Mouse (Mus musculus) hindbrain, embryonic 10.5 days (tissue): ENCODE measurements at regions not wholly inside any gene's neighbourhood (a gene's known extent, or its start where the extent isn't known, plus 50 kb on each side); places are given as distances from the start of the nearest gene placed in this dataset.

Experiments used
- DNase-seq: peaks from one replicate; pipeline ENCODE4 v3.0.0-alpha.2; 2017; ENCODE audit warnings: low spot score
- H3K27ac ChIP-seq: fragments of 300-500 bp; sonication (generic); 2 replicates; pipeline ENCODE4 v1.5.1; 2016; ENCODE audit warnings: mild to moderate bottlenecking, moderate library complexity
- H3K27me3 ChIP-seq: fragments of 300-500 bp; sonication (generic); 2 replicates; pipeline ENCODE4 v1.6.1; 2016; ENCODE audit warnings: mild to moderate bottlenecking; ENCODE audit not compliant: poor library complexity, insufficient read depth, severe bottlenecking
- H3K36me3 ChIP-seq: fragments of 300-500 bp; sonication (generic); 2 replicates; pipeline ENCODE4 v1.6.1; 2016; ENCODE audit warnings: mild to moderate bottlenecking, moderate library complexity
- H3K4me1 ChIP-seq: fragments of 300-500 bp; sonication (generic); replicated peaks from 2 replicates; pipeline ENCODE4 v1.6.1; 2016; ENCODE audit warnings: mild to moderate bottlenecking
- H3K4me3 ChIP-seq: fragments of 300-500 bp; sonication (generic); 2 replicates; pipeline ENCODE4 v1.5.1; 2016; ENCODE audit warnings: mild to moderate bottlenecking, moderate library complexity
- H3K9me3 ChIP-seq: fragments of 300-500 bp; sonication (generic); 2 replicates; pipeline ENCODE4 v1.6.1; 2016; ENCODE audit warnings: mild to moderate bottlenecking, moderate library complexity
- WGBS: fragments of 180-500 bp; shearing (Covaris S2); methylation state at CpG from one replicate; pipeline ENCODE4 v1.1.7; 2016; 5-methylcytosine and 5-hydroxymethylcytosine counted together

DNA sequence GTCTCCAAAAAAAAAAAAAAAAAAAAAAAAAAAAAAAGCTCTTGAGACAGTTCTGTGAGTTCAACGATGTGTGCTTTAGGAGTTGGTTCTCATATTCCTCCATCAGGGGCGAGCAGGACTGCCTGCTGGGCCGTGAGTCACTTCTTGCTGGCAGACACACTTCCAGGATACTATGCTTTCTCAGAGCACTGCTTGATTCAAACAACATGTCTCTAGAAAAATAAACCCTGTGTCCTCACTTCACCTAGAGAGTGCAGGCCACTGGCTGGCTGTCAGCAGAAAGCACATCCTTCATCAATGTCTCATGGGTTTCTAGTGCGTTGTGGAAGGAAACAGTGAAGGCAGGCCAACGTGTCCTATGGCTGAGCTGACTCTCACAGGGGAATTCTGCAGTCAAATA lies 416.8 kb downstream of the Tns3 start:
- H3K36me3 ChIP-seq = no peaks in the 10 kb centered on the region
- H3K9me3 ChIP-seq = no peaks in the 10 kb centered on the region
- no peaks in the 10 kb centered on the region for H3K4me1 ChIP-seq
- H3K27me3 ChIP-seq = no peaks in the 10 kb centered on the region
- H3K27ac ChIP-seq = no peak overlapping the region
- H3K4me3 ChIP-seq = no peak overlapping the region
- WGBS = 58% methylated on average over 5 of the region's 5 CpGs
- no peak for DNase-seq

DNA sequence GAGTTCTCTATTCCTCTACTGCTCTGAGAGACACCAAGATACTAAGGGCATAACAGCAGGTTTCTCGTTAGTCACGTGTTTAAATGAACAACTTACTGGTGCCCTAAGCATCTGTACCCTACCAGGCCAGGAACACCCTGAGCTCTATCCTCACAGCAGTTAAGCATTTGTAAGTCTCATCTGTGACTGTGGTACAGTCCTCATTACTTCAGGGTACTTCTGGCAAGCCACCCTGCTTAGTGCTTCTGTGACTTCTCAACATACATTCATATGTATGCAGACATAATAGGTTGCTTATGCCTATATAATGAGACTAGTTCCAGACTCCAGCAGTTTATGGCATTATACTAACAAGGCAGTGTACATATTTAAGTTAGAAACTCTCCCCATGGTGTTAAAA lies 417.3 kb downstream of the Tns3 start:
- DNase-seq = no peak
- WGBS = 90% methylated on average over 2 of the region's 2 CpGs
- H3K27me3 ChIP-seq = no peaks in the 10 kb centered on the region

DNA sequence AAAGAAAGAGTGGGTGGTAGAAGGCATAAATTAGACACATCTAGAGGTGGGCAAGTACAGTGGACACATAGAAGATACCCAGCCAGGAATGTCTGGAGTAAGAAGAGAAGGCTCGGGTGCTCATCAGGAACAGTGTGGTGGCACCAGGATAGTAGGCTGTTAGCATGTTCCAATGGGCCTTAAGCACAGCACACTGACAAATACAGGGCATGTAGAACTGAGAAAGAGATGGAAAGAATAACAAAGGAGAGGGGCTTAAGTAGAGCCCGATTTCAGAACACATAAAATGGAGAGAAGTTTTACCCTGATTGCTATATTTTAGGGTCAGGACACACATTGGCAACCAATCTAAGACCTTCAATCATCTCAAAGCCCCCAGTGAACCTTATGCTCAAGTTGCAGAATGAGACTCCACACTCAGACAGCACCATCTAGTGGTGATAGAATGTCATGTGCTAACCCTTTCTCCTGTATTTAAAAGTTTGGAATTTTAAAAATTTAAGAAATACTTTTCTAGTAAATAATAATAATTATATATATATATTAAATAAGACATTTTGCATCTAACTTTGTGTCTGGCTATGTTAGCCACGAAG lies 418.8 kb downstream of the Tns3 start:
- Histone ChIP-seq H3K27me3 (no peaks in the 10 kb centered on the region), H3K36me3 (no peaks in the 10 kb centered on the region), H3K4me3 (no peak overlapping the region), H3K27ac (no peak overlapping the region), H3K4me1 (no peaks in the 10 kb centered on the region), H3K9me3 (no peaks in the 10 kb centered on the region)
- no peak for DNase-seq
- WGBS = 44% methylated on average over 3 of the region's 3 CpGs

More for the DNA sequence above, 417.3 kb downstream of the Tns3 start:
- no peaks in the 10 kb centered on the region for H3K4me1 ChIP-seq
- H3K36me3 ChIP-seq = no peaks in the 10 kb centered on the region
- H3K4me3 ChIP-seq = no peak overlapping the region
- H3K27ac ChIP-seq = no peak overlapping the region
- H3K9me3 ChIP-seq = no peaks in the 10 kb centered on the region

DNA sequence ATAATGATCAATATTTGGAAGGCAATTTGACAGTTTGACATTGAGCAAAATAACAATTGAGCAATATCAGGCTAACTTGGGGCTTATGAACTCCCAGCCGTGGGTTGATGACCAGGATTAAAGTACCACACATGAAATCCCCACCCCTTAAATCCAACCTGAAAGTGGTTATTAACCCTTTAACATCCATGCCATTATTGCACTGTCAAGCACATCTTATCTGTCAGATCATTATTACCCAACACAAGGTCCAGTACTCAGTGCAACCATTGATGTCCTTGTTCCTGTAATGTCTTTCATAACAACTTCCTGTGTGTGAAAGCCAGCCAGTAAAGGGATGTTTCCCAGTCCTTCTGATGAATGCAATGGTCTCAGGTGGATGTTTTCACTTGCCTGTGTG lies 425.8 kb downstream of the Tns3 start:
- Histone ChIP-seq H3K36me3 (no peaks in the 10 kb centered on the region), H3K27ac (no peak overlapping the region), H3K4me1 (0 out of 2 replicates have a peak, but pooled peaks cover 3% of the 10 kb centered on the region), H3K27me3 (no peaks in the 10 kb centered on the region), H3K4me3 (no peak overlapping the region), H3K9me3 (0 out of 2 replicates have a peak, but pooled peaks cover 5% of the 10 kb centered on the region)
- 68% methylated on average over 1 of the region's 1 CpGs for WGBS
- no peak for DNase-seq

- 60% methylated on average over 4 of the region's 4 CpGs for WGBS
- Histone ChIP-seq H3K9me3 (0 out of 2 replicates have a peak, but pooled peaks cover 5% of the 10 kb centered on the region), H3K27ac (no peak overlapping the region), H3K36me3 (no peaks in the 10 kb centered on the region), H3K4me1 (0 out of 2 replicates have a peak, but pooled peaks cover 3% of the 10 kb centered on the region), H3K4me3 (no peak overlapping the region), H3K27me3 (no peaks in the 10 kb centered on the region)
- peak; percentile 15 for DNase-seq
Measured at GRCm38 (mm10) chr11:8237556-8237955, 426.8 kb downstream of the Tns3 start.

GRCm38 (mm10) chr11:8236056-8236455 lies 428.3 kb downstream of the Tns3 start:
- 0 out of 2 replicates have a peak, but pooled peaks cover 5% of the 10 kb centered on the region for H3K9me3 ChIP-seq
- 88% methylated on average over 2 of the region's 2 CpGs for WGBS
- 0 out of 2 replicates have a peak, but pooled peaks cover 3% of the 10 kb centered on the region for H3K4me1 ChIP-seq
- H3K4me3 ChIP-seq = no peak overlapping the region
- no peaks in the 10 kb centered on the region for H3K36me3 ChIP-seq
- no peaks in the 10 kb centered on the region for H3K27me3 ChIP-seq
- H3K27ac ChIP-seq = no peak overlapping the region
- no peak for DNase-seq

DNA sequence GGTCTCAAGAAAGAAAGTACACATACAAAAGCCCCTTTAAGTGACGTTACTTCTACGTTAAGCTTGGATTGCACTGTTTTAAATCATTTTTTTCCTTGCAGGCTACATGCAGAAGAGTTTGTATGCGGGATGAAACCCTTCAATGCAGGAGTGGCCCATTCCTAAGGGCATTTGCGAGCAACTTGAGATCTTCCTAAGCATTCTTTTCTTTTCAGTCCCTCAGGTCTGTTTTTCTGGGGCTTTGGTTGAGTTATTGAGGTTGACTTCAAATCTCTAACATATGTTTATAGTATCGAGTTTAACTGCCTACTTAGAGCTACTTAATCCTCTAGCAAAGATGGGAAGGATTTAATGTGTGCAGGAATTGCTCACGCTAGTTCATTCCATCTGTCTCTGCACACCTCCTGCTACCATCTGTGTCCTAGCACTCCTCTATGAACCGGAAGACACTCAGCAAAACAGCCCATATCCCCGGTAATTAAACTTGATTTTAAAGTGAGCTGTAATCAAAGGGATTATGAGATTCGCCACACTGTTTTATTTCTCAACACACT lies 431.6 kb downstream of the Tns3 start:
- H3K4me3 ChIP-seq = no peak overlapping the region
- no peak for DNase-seq
- H3K27ac ChIP-seq = no peak overlapping the region
- WGBS = 77% methylated on average over 9 of the region's 9 CpGs
- H3K9me3 ChIP-seq = no peaks in the 10 kb centered on the region
- no peaks in the 10 kb centered on the region for H3K36me3 ChIP-seq
- H3K27me3 ChIP-seq = no peaks in the 10 kb centered on the region
- H3K4me1 ChIP-seq = 0 out of 2 replicates have a peak, but pooled peaks cover 8% of the 10 kb centered on the region

DNA sequence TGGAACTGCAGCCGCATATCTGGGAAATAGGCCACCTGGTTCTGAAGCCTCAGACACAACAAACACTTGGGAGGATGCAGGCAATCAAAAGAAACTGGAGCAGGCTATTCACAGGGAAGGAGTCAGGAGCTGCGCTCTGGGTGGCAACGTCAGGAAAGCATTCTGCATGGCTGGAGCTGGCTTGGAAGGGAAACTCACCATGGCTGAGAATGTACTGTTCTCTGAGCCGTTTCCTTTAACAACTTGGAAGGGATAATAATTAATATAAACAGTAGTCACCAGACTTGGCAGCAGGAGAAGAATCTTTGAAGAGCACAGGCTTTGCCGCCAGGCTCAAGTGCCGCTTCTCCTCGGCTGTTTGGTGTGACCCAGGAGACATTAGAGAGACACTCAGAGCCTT lies 434.5 kb downstream of the Tns3 start:
- H3K4me1 ChIP-seq = 0 out of 2 replicates have a peak, but pooled peaks cover 5% of the 10 kb centered on the region
- no peak for DNase-seq
- H3K36me3 ChIP-seq = no peaks in the 10 kb centered on the region
- no peaks in the 10 kb centered on the region for H3K27me3 ChIP-seq
- no peaks in the 10 kb centered on the region for H3K9me3 ChIP-seq
- no peak overlapping the region for H3K27ac ChIP-seq
- H3K4me3 ChIP-seq = no peak overlapping the region
- WGBS = 75% methylated on average over 7 of the region's 7 CpGs

DNA sequence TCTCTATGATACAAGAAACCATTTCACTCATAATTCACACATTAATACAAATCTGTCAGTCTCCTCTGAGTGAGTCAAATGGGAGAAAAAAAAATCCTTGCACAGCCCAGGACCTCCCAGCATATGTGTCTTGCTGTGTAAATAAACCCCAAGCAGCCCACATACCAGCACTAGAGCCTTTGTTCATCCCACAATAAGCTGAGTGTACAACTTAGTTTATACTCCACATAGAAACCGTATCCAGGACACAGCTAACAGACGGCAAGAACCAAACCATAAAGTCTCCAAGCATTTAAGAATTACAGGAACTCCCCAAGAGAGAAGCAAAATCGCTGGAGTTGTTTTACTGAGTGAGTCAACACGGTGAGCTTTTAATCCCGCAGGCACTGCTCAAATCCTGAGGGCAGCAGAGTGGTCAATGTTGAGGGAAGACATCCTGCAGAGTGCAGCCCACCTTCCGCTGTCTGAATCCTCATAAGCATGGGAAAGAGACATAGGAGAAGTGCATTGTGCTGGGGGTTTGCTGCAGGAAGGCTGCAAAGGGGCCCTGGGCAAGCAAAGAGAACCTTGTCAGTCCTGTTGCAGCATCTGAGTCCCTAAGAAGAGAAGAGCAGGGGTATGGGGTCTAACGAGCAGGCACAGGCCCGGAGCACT lies 436.4 kb downstream of the Tns3 start:
- Histone ChIP-seq H3K4me1 (0 out of 2 replicates have a peak, but pooled peaks cover 5% of the 10 kb centered on the region), H3K4me3 (no peak overlapping the region), H3K27ac (peak overlapping the region; percentile 23; the same call in 1 of the 2 replicates), H3K36me3 (no peaks in the 10 kb centered on the region), H3K27me3 (no peaks in the 10 kb centered on the region), H3K9me3 (no peaks in the 10 kb centered on the region)
- 53% methylated on average over 8 of the region's 8 CpGs for WGBS
- DNase-seq = no peak

DNA sequence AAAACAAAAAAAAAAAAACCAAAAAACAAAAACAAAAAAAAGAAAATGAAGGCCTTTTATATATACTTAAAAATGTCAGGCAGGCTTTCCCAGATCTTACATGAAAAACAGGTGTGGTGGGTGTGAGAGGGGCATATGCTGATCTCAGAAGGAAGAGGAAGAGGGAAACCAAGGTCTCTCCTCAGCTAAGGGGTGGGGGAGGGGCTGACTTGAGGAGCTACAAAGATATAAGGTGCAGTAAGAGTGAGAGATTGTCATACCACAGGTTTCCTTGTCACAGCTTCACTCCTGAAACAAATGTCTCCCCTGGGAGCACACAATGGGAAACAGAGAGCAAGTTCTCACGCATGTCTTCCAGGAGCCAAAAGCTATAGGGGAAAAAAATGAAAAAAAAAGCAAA lies 440.0 kb downstream of the Tns3 start:
- DNase-seq = no peak
- Histone ChIP-seq H3K4me1 (0 out of 2 replicates have a peak, but pooled peaks cover 5% of the 10 kb centered on the region), H3K4me3 (no peak overlapping the region), H3K27me3 (no peaks in the 10 kb centered on the region), H3K36me3 (no peaks in the 10 kb centered on the region), H3K9me3 (no peaks in the 10 kb centered on the region), H3K27ac (no peak overlapping the region)
- WGBS = 79% methylated on average over 1 of the region's 1 CpGs

GRCm38 (mm10) chr11:8220618-8221017 lies 443.7 kb downstream of the Tns3 start:
- no peak overlapping the region for H3K27ac ChIP-seq
- H3K9me3 ChIP-seq = no peaks in the 10 kb centered on the region
- 73% methylated on average over 3 of the region's 3 CpGs for WGBS
- H3K36me3 ChIP-seq = no peaks in the 10 kb centered on the region
- no peak overlapping the region for H3K4me3 ChIP-seq
- no peak for DNase-seq
- no peaks in the 10 kb centered on the region for H3K4me1 ChIP-seq
- no peaks in the 10 kb centered on the region for H3K27me3 ChIP-seq

GRCm38 (mm10) chr11:8219911-8220310 lies 444.4 kb downstream of the Tns3 start:
- no peak overlapping the region for H3K27ac ChIP-seq
- H3K4me3 ChIP-seq = no peak overlapping the region
- no peaks in the 10 kb centered on the region for H3K9me3 ChIP-seq
- H3K27me3 ChIP-seq = no peaks in the 10 kb centered on the region
- H3K4me1 ChIP-seq = no peaks in the 10 kb centered on the region
- WGBS = 76% methylated on average over 6 of the region's 6 CpGs
- no peaks in the 10 kb centered on the region for H3K36me3 ChIP-seq
- no peak for DNase-seq

GRCm38 (mm10) chr11:8215634-8216033 lies 448.7 kb downstream of the Tns3 start:
- whole genome bisulfite sequencing = 78% methylated on average over 7 of the region's 7 CpGs
- Histone ChIP-seq H3K4me3 (no peak overlapping the region), H3K27ac (no peak overlapping the region), H3K27me3 (no peaks in the 10 kb centered on the region), H3K4me1 (no peaks in the 10 kb centered on the region), H3K9me3 (no peaks in the 10 kb centered on the region), H3K36me3 (no peaks in the 10 kb centered on the region)
- no peak for DNase-seq
